Comparison of ENCODE assay signal across 18 mouse cellular contexts in genomic region chr3:142777227-142777626, GRCm38 (mm10).
"Had no signal": no experiment of that assay in that cellular context is flagged by ENCODE, and none has a peak within 500 bp of the region (broad histone marks: within the 10 kb centered on the region; RNA-seq: fewer than 3 reads in every experiment).

No protein-coding gene starts in this region.

- ATAC-seq: midbrain, embryonic 16.5 days had no signal

- H3K4me3 ChIP-seq: megakaryocyte, embryonic 14.5 days; midbrain, embryonic 10.5 days; midbrain, embryonic 12.5 days; myocyte; neural tube, embryonic 12.5 days; stomach, embryonic 15.5 days had no signal

- DNase-seq: lung, adult 18-20 months; lung, embryonic 14.5 days; lung, postnatal 10 days; lung, postnatal 4 days; midbrain, embryonic 14.5 days; right cerebral cortex, postnatal 14 days; thymus, adult 2 months; thymus, postnatal 25 days; thymus, postnatal 4 days had no signal

- H3K4me2 ChIP-seq: lung, embryonic 14.5 days; midbrain, embryonic 12.5 days; neural tube, embryonic 12.5 days; stomach, embryonic 15.5 days had no signal

- H3K27me3 ChIP-seq: megakaryocyte, embryonic 14.5 days; midbrain, embryonic 12.5 days; neural tube, embryonic 12.5 days; stomach, embryonic 15.5 days had no signal

- H3K27ac ChIP-seq: liver, embryonic 14.5 days; midbrain, embryonic 10.5 days; midbrain, embryonic 12.5 days; neural tube, embryonic 12.5 days; stomach, embryonic 15.5 days; stomach, postnatal 0 days had no signal

- H3K9me3 ChIP-seq: megakaryocyte, embryonic 14.5 days; midbrain, embryonic 10.5 days; midbrain, embryonic 12.5 days; neural tube, embryonic 12.5 days; stomach, embryonic 15.5 days had no signal

- H3K4me1 ChIP-seq: midbrain, embryonic 10.5 days; midbrain, embryonic 12.5 days; neural tube, embryonic 12.5 days had no signal

- H3K9ac ChIP-seq: liver, embryonic 14.5 days; lung, embryonic 14.5 days; midbrain, embryonic 12.5 days; neural tube, embryonic 12.5 days; stomach, embryonic 15.5 days had no signal
